Mouse (Mus musculus): ENCODE data around the gene Sema6d.

Gene Sema6d

GRCm38 (mm10) chr2:124171718-124172117 is 81.9 kb downstream of the Sema6d start:
- DNase-seq (ENCODE audit: extremely low spot score): no peak

DNA sequence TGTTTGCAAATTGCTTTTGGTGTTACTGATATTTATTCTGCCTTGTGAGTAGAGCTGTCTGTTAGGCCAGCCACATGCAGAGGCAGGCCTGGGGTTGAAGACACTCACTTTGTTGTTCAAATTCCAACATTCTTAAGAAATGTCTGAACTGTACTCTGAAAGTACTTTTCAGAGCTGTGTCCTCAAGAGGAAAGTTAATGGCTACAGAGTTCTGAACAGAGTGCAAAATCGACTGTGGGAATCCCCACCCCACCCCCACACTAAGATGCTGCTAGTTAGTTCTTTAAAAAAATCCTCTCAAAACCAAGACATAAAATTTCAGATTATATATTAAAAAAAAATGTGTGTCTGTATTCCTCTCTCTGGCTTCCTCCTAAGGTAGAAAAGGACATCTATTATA is 86.5 kb downstream of the Sema6d start:
- DNase-seq (ENCODE audit: extremely low spot score): no peak

GRCm38 (mm10) chr2:124176711-124177169 is 87.0 kb downstream of the Sema6d start:
- no peak for DNase-seq (ENCODE audit: extremely low spot score)

GRCm38 (mm10) chr2:124189271-124189670 is 99.5 kb downstream of the Sema6d start:
- DNase-seq (ENCODE audit: extremely low spot score): no peak

- DNase-seq (ENCODE audit: extremely low spot score): no peak
Measured at GRCm38 (mm10) chr2:124194041-124194440, 104.3 kb downstream of the Sema6d start.

DNA sequence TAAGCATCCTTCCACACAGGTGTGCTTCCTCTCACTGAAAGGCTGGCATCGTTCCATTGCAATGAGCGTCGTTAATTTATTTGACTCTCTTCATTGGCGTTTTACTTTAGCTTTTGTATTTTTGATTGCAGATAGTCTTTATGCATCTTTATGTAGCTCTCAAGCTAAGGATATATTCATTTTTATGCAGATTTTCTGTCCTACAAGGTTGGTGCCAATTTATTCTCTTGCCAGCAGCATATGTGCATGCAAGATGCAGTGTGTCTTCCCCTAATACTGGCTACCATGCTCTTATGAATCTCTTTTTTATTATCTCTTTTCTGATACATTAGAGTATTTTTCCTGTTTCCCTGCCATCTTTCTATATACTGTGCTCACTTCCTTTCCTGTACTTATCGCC is 111.7 kb downstream of the Sema6d start:
- no peak for DNase-seq (ENCODE audit: extremely low spot score)

DNA sequence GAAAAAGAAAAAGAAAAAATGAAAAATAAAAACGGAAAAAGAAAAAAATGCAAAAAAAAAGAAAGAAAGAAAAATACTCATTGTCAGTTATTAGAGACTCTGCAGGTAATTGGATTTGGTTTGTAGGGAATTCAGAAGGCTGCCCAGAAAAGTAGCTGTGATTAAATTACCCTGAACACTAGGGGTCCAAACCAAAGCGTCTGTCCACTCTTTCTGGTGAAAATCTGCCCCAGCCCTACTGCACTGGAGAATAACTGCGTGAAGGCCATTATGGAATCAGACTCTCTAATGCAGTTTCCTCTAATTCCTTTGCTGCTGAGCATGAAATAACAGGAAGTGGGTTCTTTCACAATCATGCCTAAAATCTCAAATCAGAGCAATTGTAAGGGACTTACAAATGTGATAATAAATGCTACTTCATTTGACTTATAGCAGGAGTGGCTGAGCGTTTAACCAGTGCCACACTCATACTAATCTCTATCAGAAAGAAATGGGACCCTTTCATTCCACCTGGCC is 112.8 kb downstream of the Sema6d start:
- no peak for DNase-seq (ENCODE audit: extremely low spot score)

DNA sequence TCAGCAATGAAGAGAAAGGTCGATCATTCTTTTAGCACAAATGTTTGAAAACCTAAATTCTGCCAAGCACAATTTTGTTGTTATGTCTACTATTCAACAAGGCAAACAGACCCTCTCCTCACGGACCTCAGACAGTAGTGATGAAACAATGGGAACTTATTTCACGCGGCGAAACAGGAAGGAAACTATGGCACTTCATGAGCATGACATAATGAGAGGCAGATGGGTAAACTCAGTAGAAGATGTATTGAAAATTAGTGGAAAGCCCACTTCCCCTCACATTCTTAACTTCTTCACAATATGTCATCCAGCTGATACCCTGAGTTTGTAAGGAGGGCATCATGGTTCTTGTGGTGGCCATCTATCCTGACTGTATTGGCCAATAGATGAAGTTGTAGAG is 116.0 kb downstream of the Sema6d start:
- no peak for DNase-seq (ENCODE audit: extremely low spot score)

DNA sequence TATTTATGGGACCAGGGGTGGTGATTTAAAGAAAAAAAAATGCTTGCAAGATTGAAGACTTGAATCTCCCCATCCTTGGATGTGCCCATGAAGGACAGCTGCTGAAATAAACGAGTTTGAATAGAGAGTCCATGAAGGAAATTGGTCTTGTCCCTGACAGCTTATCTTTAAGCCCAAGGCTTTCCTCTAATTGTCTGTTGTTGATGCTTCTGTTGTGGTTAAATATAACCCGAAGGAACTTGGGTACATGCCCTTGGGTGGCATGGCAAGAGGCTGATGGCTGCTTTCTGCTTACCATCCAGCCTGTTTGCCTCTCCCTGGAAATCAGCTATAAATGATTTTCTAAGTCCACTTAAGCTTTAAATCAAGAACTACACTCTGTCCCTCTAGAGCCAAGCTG is 118.5 kb downstream of the Sema6d start:
- no peak for DNase-seq (ENCODE audit: extremely low spot score)

DNA sequence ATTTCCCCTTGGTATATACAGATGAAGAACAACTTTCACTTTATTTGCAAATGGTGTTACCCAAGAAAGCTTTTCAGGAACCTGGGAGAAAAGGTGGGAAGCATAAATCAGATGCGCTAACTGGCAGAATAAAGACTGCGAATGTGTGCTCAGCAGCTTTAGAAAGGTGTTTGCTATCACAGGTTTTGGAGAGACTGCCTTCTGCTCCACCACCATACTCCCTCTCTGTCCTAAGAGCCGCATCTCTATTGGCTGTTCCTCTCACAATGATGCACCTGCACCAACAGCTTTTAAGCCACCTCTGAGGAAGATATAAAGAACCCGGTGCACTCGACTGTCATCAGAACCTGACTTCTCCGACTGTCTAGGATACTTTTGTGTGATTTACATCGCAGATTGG is 133.8 kb downstream of the Sema6d start:
- no peak for DNase-seq (ENCODE audit: extremely low spot score)

GRCm38 (mm10) chr2:124224328-124224727 is 134.6 kb downstream of the Sema6d start:
- no peak for DNase-seq (ENCODE audit: extremely low spot score)

GRCm38 (mm10) chr2:124234636-124235221 is 145.0 kb downstream of the Sema6d start:
- no peak for DNase-seq (ENCODE audit: extremely low spot score)

- DNase-seq (ENCODE audit: extremely low spot score): no peak
Measured at GRCm38 (mm10) chr2:124235237-124236055, 145.7 kb downstream of the Sema6d start.

- no peak for DNase-seq (ENCODE audit: extremely low spot score)
Measured at GRCm38 (mm10) chr2:124236831-124237230, 147.1 kb downstream of the Sema6d start.

- DNase-seq (ENCODE audit: extremely low spot score): no peak
Measured at GRCm38 (mm10) chr2:124243608-124244007, 153.8 kb downstream of the Sema6d start.

GRCm38 (mm10) chr2:124244543-124245245 is 154.9 kb downstream of the Sema6d start:
- DNase-seq (ENCODE audit: extremely low spot score): no peak

GRCm38 (mm10) chr2:124258108-124258507 is 168.3 kb downstream of the Sema6d start:
- DNase-seq (ENCODE audit: extremely low spot score): no peak

GRCm38 (mm10) chr2:124264309-124264708 is 174.5 kb downstream of the Sema6d start:
- DNase-seq (ENCODE audit: extremely low spot score): no peak

DNA sequence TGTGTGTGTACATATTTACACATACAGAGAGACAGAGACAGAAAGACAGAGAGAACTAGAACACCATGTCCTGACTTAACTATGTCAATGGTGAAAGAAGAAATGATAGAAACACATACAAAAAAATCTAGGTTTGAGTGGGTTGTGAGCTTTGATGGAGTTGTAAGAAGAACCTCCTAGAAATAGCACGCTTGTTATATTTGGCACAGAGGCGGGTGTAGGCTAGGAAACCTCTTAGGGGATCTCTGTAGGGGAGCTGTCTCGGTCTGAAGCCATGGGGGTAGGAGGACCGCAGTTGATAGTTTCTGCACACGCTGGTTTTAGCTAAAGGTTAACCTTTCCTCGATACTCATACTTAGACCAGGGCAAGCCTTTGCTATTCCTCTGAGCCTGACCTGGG is 181.4 kb downstream of the Sema6d start:
- no peak for DNase-seq (ENCODE audit: extremely low spot score)

DNA sequence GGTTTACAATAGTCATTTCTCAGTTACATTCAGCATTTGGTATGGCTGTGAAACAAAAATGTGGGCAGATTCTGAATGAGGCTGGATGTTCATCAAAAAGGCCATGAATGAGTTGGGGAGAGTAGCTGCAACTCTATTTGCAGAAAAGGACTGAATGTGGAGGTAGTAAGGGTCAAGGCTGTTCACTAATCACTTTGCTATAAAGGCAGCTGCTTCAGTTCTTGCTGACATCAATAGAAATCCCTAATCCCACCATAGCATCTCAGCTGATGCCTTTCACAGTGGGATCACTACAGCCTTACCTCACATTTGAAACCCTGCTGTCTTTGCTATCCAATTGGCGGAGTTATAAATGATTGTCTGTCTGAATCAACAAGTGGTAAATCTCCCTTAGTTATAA is 187.7 kb downstream of the Sema6d start:
- DNase-seq (ENCODE audit: extremely low spot score): no peak

DNA sequence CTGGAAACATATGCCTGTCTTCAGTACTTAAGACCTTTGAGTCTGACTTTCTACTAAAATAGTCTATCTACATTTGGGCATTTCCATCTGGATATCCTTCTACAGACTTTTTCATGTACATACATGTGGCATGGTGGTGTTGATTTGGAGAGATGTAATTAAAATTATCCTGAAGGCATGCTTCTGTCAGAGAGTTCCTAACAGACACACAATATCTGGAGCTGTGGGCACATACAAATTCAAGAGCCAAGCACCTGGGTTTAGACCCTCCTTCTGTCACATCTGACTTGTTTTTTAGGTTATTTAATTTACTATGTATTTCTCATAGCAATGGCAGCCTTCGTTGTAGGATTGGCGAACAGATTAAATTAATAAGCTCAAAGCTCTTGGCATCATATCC is 195.3 kb downstream of the Sema6d start:
- no peak for DNase-seq (ENCODE audit: extremely low spot score)

GRCm38 (mm10) chr2:124289356-124289755 is 199.6 kb downstream of the Sema6d start:
- no peak for DNase-seq (ENCODE audit: extremely low spot score)

GRCm38 (mm10) chr2:124291145-124291544 is 201.4 kb downstream of the Sema6d start:
- no peak for DNase-seq (ENCODE audit: extremely low spot score)
